Mouse (Mus musculus) midbrain, embryonic 11.5 days (tissue): ENCODE measurements around the gene A430078G23Rik. TPM values are rescaled to one million over a fixed set of nuclear protein-coding genes. Genes with fewer than 3 reads are reported as not detected.

ENCODE experiments used
- ATAC-seq: fragments of 200-750 bp; cut with Nextera tagmentation; 2 replicates; pipeline ENCODE4 v1.8.0; 2017; ENCODE audit warnings: moderate TSS enrichment, moderate library complexity; ENCODE audit not compliant: low FRiP score
- DNase-seq: peaks from one replicate; pipeline ENCODE4 v3.0.0; 2015; ENCODE audit warnings: low spot score; ENCODE audit errors: missing footprints
- H3K27ac ChIP-seq: fragments of 300-500 bp; sonication (generic); 2 replicates; pipeline ENCODE4 v1.5.1; 2014; ENCODE audit warnings: low read depth, low read length
- H3K27me3 ChIP-seq: fragments of 300-500 bp; sonication (generic); 2 replicates; pipeline ENCODE4 v1.6.1; 2014; ENCODE audit warnings: mild to moderate bottlenecking, low read length, moderate library complexity, mixed read lengths; ENCODE audit not compliant: control insufficient read depth, insufficient read depth
- H3K36me3 ChIP-seq: fragments of 300-500 bp; sonication (generic); 2 replicates; pipeline ENCODE4 v1.6.1; 2014; ENCODE audit warnings: mild to moderate bottlenecking, low read length, moderate library complexity, mixed read lengths; ENCODE audit not compliant: control insufficient read depth, insufficient read depth
- H3K4me1 ChIP-seq: fragments of 300-500 bp; sonication (generic); 2 replicates; pipeline ENCODE4 v1.6.1; 2014; ENCODE audit warnings: low read length; ENCODE audit not compliant: control insufficient read depth, insufficient read depth
- H3K4me2 ChIP-seq: fragments of 300-500 bp; sonication (generic); 2 replicates; pipeline ENCODE4 v1.6.1; 2014; ENCODE audit warnings: mild to moderate bottlenecking, moderate library complexity
- H3K4me3 ChIP-seq: fragments of 300-500 bp; sonication (generic); 2 replicates; pipeline ENCODE4 v1.5.1; 2014; ENCODE audit warnings: low read depth, low read length
- H3K9ac ChIP-seq: fragments of 300-500 bp; sonication (generic); 2 replicates; pipeline ENCODE4 v1.6.1; 2014; ENCODE audit warnings: low read length
- H3K9me3 ChIP-seq: fragments of 300-500 bp; sonication (generic); 2 replicates; pipeline ENCODE4 v1.6.1; 2016; ENCODE audit warnings: low read length; ENCODE audit not compliant: control insufficient read depth
- WGBS: fragments of 180-500 bp; shearing (Covaris S2); extraction: QIAGEN DNeasy Blood & Tissue Kit; methylation state at CpG from one replicate; pipeline ENCODE4 v1.1.7; 2014; 5-methylcytosine and 5-hydroxymethylcytosine counted together
- polyA plus RNA-seq: library from polyadenylated mRNA; unstranded; fragments of >200 nt; fragmentation: Nextera tagmentation; extraction: Ambion mirVana; gene quantifications from 2 replicates; pipeline ENCODE4 v1.2.1, GENCODE M21; 2014

The A430078G23Rik gene
- polyA plus RNA-seq, 1 experiment from 2014 or later, result not detected

GRCm38 (mm10) chr8:3426211-3426610 lies 73.0 kb downstream of the A430078G23Rik start:
- no peak for ATAC-seq
- DNase-seq, result no peak

GRCm38 (mm10) chr8:3428426-3428825 lies 75.2 kb downstream of the A430078G23Rik start:
- ATAC-seq, result no peak
- H3K36me3 ChIP-seq, result peaks cover 7% of the 10 kb centered on the region; the same call in 1 of the 2 replicates
- no peak for DNase-seq

More at GRCm38 (mm10) chr8:3426211-3426610, 73.0 kb downstream of the A430078G23Rik start:
- Histone ChIP-seq H3K4me3 (no peak overlapping the region), H3K27me3 (no peaks in the 10 kb centered on the region), H3K4me1 (no peaks in the 10 kb centered on the region), H3K27ac (no peak overlapping the region), H3K9me3 (no peaks in the 10 kb centered on the region), H3K9ac (no peak overlapping the region), H3K36me3 (no peaks in the 10 kb centered on the region), H3K4me2 (no peak overlapping the region)
- WGBS, result 94% methylated on average over 3 of the region's 3 CpGs

GRCm38 (mm10) chr8:3429966-3430365 lies 76.8 kb downstream of the A430078G23Rik start:
- H3K27ac ChIP-seq, result no peak overlapping the region
- WGBS, result 82% methylated on average over 2 of the region's 2 CpGs
- H3K4me3 ChIP-seq, result no peak overlapping the region
- no peaks in the 10 kb centered on the region for H3K27me3 ChIP-seq
- ATAC-seq (no peak), DNase-seq (no peak)
- H3K4me2 ChIP-seq, result no peak overlapping the region
- no peak overlapping the region for H3K9ac ChIP-seq
- H3K9me3 ChIP-seq, result no peaks in the 10 kb centered on the region
- no peaks in the 10 kb centered on the region for H3K4me1 ChIP-seq
- peaks cover 7% of the 10 kb centered on the region; the same call in 1 of the 2 replicates for H3K36me3 ChIP-seq

More at GRCm38 (mm10) chr8:3428426-3428825, 75.2 kb downstream of the A430078G23Rik start:
- Histone ChIP-seq H3K4me2 (no peak overlapping the region), H3K4me3 (no peak overlapping the region), H3K27ac (no peak overlapping the region), H3K27me3 (no peaks in the 10 kb centered on the region), H3K4me1 (no peaks in the 10 kb centered on the region), H3K9ac (no peak overlapping the region), H3K9me3 (no peaks in the 10 kb centered on the region)
- WGBS, result 88% methylated on average over 2 of the region's 2 CpGs

- 88% methylated on average over 3 of the region's 3 CpGs for WGBS
- ATAC-seq (no peak), DNase-seq (no peak)
- H3K9ac ChIP-seq, result no peak overlapping the region
- no peak overlapping the region for H3K4me2 ChIP-seq
- H3K9me3 ChIP-seq, result no peaks in the 10 kb centered on the region
- H3K27ac ChIP-seq, result no peak overlapping the region
- H3K36me3 ChIP-seq, result peaks cover 7% of the 10 kb centered on the region; the same call in 1 of the 2 replicates
- H3K4me3 ChIP-seq, result no peak overlapping the region
- no peaks in the 10 kb centered on the region for H3K27me3 ChIP-seq
- H3K4me1 ChIP-seq, result no peaks in the 10 kb centered on the region
Measured at GRCm38 (mm10) chr8:3431113-3431512, 77.9 kb downstream of the A430078G23Rik start.

- 83% methylated on average over 6 of the region's 6 CpGs for WGBS
- no peak for DNase-seq
- Histone ChIP-seq H3K4me1 (no peaks in the 10 kb centered on the region), H3K4me2 (no peak overlapping the region), H3K9ac (no peak overlapping the region), H3K9me3 (no peaks in the 10 kb centered on the region), H3K36me3 (peaks cover 23% of the 10 kb centered on the region), H3K4me3 (no peak overlapping the region), H3K27ac (no peak overlapping the region), H3K27me3 (no peaks in the 10 kb centered on the region)
- ATAC-seq, result no peak
Measured at GRCm38 (mm10) chr8:3436492-3436891, 83.3 kb downstream of the A430078G23Rik start.

- WGBS, result 72% methylated on average over 12 of the region's 12 CpGs
- DNase-seq, result no peak
- H3K27me3 ChIP-seq, result no peaks in the 10 kb centered on the region
Measured at GRCm38 (mm10) chr8:3439510-3439909, 86.3 kb downstream of the A430078G23Rik start.

More at GRCm38 (mm10) chr8:3439510-3439909, 86.3 kb downstream of the A430078G23Rik start:
- Histone ChIP-seq H3K27ac (no peak overlapping the region), H3K9ac (no peak overlapping the region), H3K4me2 (no peak overlapping the region), H3K4me1 (no peaks in the 10 kb centered on the region), H3K9me3 (no peaks in the 10 kb centered on the region), H3K4me3 (no peak overlapping the region), H3K36me3 (peaks cover 16% of the 10 kb centered on the region)
- no peak for ATAC-seq

Other genes starting within 250 kb of the A430078G23Rik start
- 31.5 and 31.7 TPM in 2 replicates for gene Insr, start 73.8 kb upstream of the A430078G23Rik start, polyA plus RNA-seq
- gene Arhgef18, start 39.6 kb downstream of the A430078G23Rik start, polyA plus RNA-seq, result 9.7 and 10.1 TPM in 2 replicates
- gene Pex11g, start 114.3 kb downstream of the A430078G23Rik start, polyA plus RNA-seq, result 1.8 and 2.8 TPM in 2 replicates
- gene Tex45, start 117.4 kb downstream of the A430078G23Rik start, polyA plus RNA-seq, result 0.23 TPM in 1 of 2 replicates, not detected in the other
- 30.2 and 31.3 TPM in 2 replicates for gene Zfp358, start 139.7 kb downstream of the A430078G23Rik start, polyA plus RNA-seq
- 44.6 and 47.5 TPM in 2 replicates for gene Mcoln1, start 147.0 kb downstream of the A430078G23Rik start, polyA plus RNA-seq
- 15.6 and 15.8 TPM in 2 replicates for gene Pnpla6, start 162.0 kb downstream of the A430078G23Rik start, polyA plus RNA-seq
- gene C330021F23Rik, start 214.6 kb downstream of the A430078G23Rik start, polyA plus RNA-seq, result 6.3 and 8.1 TPM in 2 replicates
- 11.3 and 11.9 TPM in 2 replicates for gene Camsap3, start 233.9 kb downstream of the A430078G23Rik start, polyA plus RNA-seq